Mouse (Mus musculus): ENCODE data around the gene Ctu2. TPM values are rescaled to one million over a fixed set of nuclear protein-coding genes. Genes with fewer than 3 reads are reported as not detected.

Gene Ctu2
- 16.1 and 21.8 TPM in 2 replicates for polyA plus RNA-seq (2012; rRNA removed)

GRCm38 (mm10) chr8:122475580-122476320, at the start of gene Ctu2, which contains the start of gene Rnf166:
Gene Ctu2 (plus strand): TSS chr8:122476143.
Gene Rnf166 (minus strand): TSS chr8:122476064.
- no peak for DNase-seq (ENCODE audit: low read depth)

GRCm38 (mm10) chr8:122426145-122426544, 49.8 kb upstream of the Ctu2 start:
- no peak for DNase-seq (ENCODE audit: low read depth)

GRCm38 (mm10) chr8:122427607-122428006, 48.3 kb upstream of the Ctu2 start:
- no peak for DNase-seq (ENCODE audit: low read depth)

GRCm38 (mm10) chr8:122428163-122428562, 47.8 kb upstream of the Ctu2 start:
- DNase-seq (ENCODE audit: low read depth) = no peak

- DNase-seq (ENCODE audit: low read depth) = no peak
Measured at GRCm38 (mm10) chr8:122430058-122430636, 45.8 kb upstream of the Ctu2 start.

- no peak for DNase-seq (ENCODE audit: low read depth)
Measured at GRCm38 (mm10) chr8:122430646-122431045, 45.3 kb upstream of the Ctu2 start.

GRCm38 (mm10) chr8:122431694-122432442, 44.1 kb upstream of the Ctu2 start:
- DNase-seq (ENCODE audit: low read depth) = no peak

GRCm38 (mm10) chr8:122432443-122433268, 43.3 kb upstream of the Ctu2 start, which contains the start of gene Cyba:
Gene Cyba (minus strand): TSS chr8:122432930.
- no peak for DNase-seq (ENCODE audit: low read depth)

GRCm38 (mm10) chr8:122433269-122433905, 42.6 kb upstream of the Ctu2 start:
- DNase-seq (ENCODE audit: low read depth) = no peak

GRCm38 (mm10) chr8:122435375-122435774, 40.6 kb upstream of the Ctu2 start:
- no peak for DNase-seq (ENCODE audit: low read depth)

GRCm38 (mm10) chr8:122436146-122436545, 39.8 kb upstream of the Ctu2 start:
- DNase-seq (ENCODE audit: low read depth) = no peak

- no peak for DNase-seq (ENCODE audit: low read depth)
Measured at GRCm38 (mm10) chr8:122436586-122437125, 39.3 kb upstream of the Ctu2 start.

- no peak for DNase-seq (ENCODE audit: low read depth)
Measured at GRCm38 (mm10) chr8:122437708-122438331, 38.1 kb upstream of the Ctu2 start.

GRCm38 (mm10) chr8:122439336-122439735, 36.6 kb upstream of the Ctu2 start:
- no peak for DNase-seq (ENCODE audit: low read depth)

- no peak for DNase-seq (ENCODE audit: low read depth)
Measured at GRCm38 (mm10) chr8:122441326-122441725, 34.6 kb upstream of the Ctu2 start.

- DNase-seq (ENCODE audit: low read depth) = no peak
Measured at GRCm38 (mm10) chr8:122442356-122442755, 33.6 kb upstream of the Ctu2 start.

GRCm38 (mm10) chr8:122442781-122443180, 33.2 kb upstream of the Ctu2 start:
- DNase-seq (ENCODE audit: low read depth) = no peak

- DNase-seq (ENCODE audit: low read depth) = peak; percentile 87
Measured at GRCm38 (mm10) chr8:122443262-122444006, 32.5 kb upstream of the Ctu2 start, which contains the start of gene Mvd. Gene Mvd (minus strand): TSS chr8:122443422.

- DNase-seq (ENCODE audit: low read depth) = no peak
Measured at GRCm38 (mm10) chr8:122444058-122444748, 31.7 kb upstream of the Ctu2 start.
